Mouse (Mus musculus) cerebellum, adult 9-11 months (tissue): Measurements from ENCODE around the gene Gm29427.

ENCODE experiments used
- DNase-seq: peaks from one replicate; pipeline ENCODE4 v3.0.0; 2022

Gm29427 gene

DNA sequence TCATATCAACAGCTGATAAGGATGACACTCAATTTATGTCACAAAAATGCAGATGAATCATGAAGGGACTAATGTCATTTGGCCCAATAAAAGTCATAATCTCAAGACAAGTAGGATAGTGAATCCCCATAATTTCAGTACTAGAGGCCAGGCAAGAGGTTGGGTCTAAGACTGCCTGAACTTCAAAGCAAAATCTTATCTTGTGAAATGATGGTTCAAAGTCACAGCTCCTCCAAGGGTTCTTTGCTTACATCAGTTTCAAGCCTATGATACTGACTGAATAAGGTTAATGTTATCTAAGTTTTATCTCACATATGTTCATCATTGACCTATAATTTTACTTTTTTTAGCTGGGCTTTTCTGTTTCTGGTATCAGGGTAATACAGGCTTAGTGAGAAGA lies 74.6 kb downstream of the Gm29427 start:
- no peak for DNase-seq

GRCm38 (mm10) chr1:130633761-130634410 lies 81.7 kb downstream of the Gm29427 start:
- DNase-seq = peak; percentile 9

GRCm38 (mm10) chr1:130633316-130633715 lies 82.3 kb downstream of the Gm29427 start:
- no peak for DNase-seq

GRCm38 (mm10) chr1:130629521-130629920 lies 86.1 kb downstream of the Gm29427 start, which contains the start of gene Zp3r:
Gene Zp3r, minus strand, starts transcription at chr1:130629621.
- no peak for DNase-seq
